Mouse (Mus musculus) cerebellum, postnatal 14 days (tissue): ENCODE results near the gene Sprr4.
"Not testable (repeated sequence)": the region's sequence is repeated elsewhere in the genome, so short reads cannot be mapped to it uniquely, and the experiment has no call there.

Source experiments
- DNase-seq, 2 experiments: peaks; one replicate each; pipeline ENCODE4 v3.0.0; 2021; ENCODE audit warnings: mixed read lengths in 2 of 2

Sprr4 gene

GRCm38 (mm10) chr3:92500393-92500792, at the start of gene Sprr4:
TSS of gene Sprr4 (minus strand) at chr3:92500493.
- DNase-seq, result no peak

- no peak for DNase-seq
Measured at GRCm38 (mm10) chr3:92534411-92534810, 34.1 kb upstream of the Sprr4 start, which contains the start of gene 2310046K23Rik. TSS of gene 2310046K23Rik (minus strand) at chr3:92534511.

- DNase-seq, result peak in 1 of 2 experiments; percentile 3
Measured at GRCm38 (mm10) chr3:92512325-92512724, 12.0 kb upstream of the Sprr4 start.

- DNase-seq, result peak; percentile 9 to 16
Measured at GRCm38 (mm10) chr3:92510786-92511185, 10.5 kb upstream of the Sprr4 start.

GRCm38 (mm10) chr3:92508185-92508584, 7.9 kb upstream of the Sprr4 start:
- no peak for DNase-seq

GRCm38 (mm10) chr3:92503528-92503927, 3.2 kb upstream of the Sprr4 start:
- no peak for DNase-seq

GRCm38 (mm10) chr3:92490262-92490661, 10.0 kb downstream of the Sprr4 start:
- DNase-seq, result not testable (repeated sequence)

DNA sequence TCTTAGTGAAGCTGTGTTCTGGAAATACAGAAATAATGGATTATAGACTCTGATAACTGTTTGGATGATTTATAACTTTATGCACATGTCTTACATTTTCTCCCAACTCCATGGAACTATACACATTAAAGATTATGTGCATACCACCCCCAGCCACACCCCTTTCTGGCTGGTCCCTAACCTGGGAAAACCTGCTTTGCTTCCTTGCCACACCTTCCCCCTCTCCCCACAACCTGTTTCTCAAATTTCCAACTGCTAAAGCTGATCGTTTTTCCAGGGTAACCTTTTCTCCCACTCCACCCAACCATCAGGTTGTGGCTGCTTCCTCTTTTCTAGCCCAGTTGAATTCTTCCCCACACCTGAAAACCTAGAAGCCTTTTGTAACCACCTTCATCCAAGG, 14.0 kb downstream of the Sprr4 start:
- no peak for DNase-seq

DNA sequence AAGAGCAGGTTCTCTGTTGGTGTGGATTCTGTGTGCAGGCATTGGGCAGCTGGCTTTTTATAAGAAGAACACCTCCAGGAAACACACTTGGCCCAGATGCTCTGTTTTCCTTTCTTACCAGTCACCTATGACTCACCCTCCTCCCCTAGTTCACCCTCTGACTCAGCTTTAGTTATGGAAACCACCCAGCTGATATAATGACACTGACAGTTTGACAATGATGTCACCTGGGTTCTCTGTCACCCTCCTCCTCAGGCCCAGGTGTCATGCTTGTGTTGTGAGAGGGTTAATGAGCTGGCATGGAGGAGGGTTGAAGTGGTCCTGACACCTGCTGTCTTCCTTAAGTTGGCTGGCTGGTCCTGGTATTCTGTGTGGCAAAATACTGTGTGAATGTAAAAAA, 14.4 kb downstream of the Sprr4 start, which contains the start of gene Sprr1a:
Gene Sprr1a, minus strand, starts transcription at position 33 of the 400 bp plus-strand sequence.
- no peak for DNase-seq

- peak in 1 of 2 experiments; percentile 4 for DNase-seq
Measured at GRCm38 (mm10) chr3:92481249-92481648, 19.0 kb downstream of the Sprr4 start.

DNA sequence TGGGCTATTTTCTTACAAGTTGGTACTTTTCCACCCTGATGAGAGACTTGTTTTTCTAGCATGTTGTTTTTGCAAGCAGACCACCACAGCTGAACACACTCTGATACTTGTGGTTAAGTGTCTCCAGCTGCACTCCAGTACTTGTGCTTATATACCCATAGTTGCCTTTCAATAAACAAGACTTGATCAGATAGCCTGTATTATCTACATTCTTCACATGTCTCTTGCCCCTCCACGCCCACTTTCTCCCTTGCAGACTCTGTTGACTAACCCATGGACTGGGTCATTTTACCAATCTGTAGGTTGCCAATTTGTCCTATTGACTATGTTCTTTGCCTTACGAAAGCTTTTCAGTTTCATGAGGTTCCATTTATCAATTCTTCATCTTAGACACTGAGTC, 30.2 kb downstream of the Sprr4 start:
- no peak for DNase-seq

DNA sequence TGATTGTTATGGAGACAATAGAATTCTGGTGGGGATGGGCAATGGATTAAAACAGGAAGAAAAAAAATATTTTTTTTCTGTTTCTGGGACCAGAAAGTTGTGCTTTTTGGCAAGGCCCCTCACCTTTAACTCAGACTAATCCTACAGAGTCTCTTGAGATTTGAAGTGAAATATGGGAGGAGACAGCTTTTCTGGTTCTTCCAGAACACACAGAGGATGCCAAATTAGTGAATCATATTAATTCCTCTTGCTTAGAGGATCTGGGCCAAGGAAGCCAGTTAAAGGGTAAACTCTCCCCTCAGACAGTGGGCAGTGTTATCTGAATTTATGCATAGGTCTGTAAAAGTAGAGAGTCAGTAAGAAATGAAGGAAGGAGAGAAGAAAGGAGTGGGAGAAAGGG, 32.9 kb downstream of the Sprr4 start:
- DNase-seq, result no peak

DNA sequence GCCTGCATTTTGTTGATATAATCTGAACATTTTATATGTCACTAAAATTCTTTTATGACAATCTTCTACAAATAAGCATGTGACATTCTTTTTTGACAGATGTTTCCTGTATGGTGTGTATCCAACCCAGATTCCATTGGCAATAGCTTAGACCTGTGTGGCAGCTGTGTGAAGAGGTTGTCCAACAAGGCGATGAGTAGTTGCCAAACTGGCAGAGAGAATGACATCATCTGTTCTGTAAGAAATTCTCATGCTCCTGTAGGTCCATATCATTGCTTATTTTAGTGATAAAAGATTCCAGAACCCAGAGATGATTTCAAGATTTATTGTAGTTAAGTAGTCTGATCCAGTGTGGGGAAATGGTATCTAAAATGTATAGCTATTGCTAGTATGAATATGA, 33.7 kb downstream of the Sprr4 start:
- DNase-seq, result no peak

- DNase-seq, result no peak
Measured at GRCm38 (mm10) chr3:92458620-92459019, 41.7 kb downstream of the Sprr4 start, which contains the start of gene Sprr3. TSS of gene Sprr3 (minus strand) at chr3:92458720.

DNA sequence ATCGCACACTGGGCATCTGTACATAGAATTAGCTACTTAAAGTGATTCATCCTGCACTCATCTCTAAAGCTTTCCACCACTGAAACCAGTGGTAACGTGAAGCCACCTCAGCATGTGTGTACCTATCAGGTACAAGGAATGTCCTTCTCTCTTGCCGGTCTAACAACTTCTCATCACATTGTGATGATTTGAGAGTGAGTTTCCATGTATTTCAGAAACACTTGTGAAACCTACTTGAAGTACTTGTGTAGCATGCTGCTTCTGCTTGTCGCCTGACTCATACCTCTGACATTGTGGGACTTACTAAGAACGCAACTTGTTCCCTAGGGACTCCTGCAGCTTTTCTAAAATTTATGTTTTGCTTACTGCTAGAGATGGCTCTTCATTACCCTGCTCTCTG, 45.1 kb downstream of the Sprr4 start:
- DNase-seq, result no peak
